Mouse (Mus musculus) limb, embryonic 12.5 days (tissue): Measurements from ENCODE around the gene Tlcd2. TPM values are rescaled to one million over a fixed set of nuclear protein-coding genes. Genes with fewer than 3 reads are reported as not detected.

Experiments
- ATAC-seq: fragments of 200-750 bp; cut with Nextera tagmentation; 2 replicates; pipeline ENCODE4 v1.8.0; 2017; ENCODE audit warnings: low read depth, moderate TSS enrichment; ENCODE audit not compliant: insufficient number of reproducible peaks, insufficient read depth, low FRiP score, low TSS enrichment
- H3K27ac ChIP-seq: fragments of 300-500 bp; sonication (generic); 2 replicates; pipeline ENCODE4 v1.5.1; 2016; ENCODE audit warnings: mild to moderate bottlenecking, moderate library complexity
- H3K27me3 ChIP-seq: fragments of 300-500 bp; sonication (generic); 2 replicates; pipeline ENCODE4 v1.6.1; 2016; ENCODE audit warnings: mild to moderate bottlenecking, moderate library complexity
- H3K36me3 ChIP-seq: fragments of 300-500 bp; sonication (generic); 2 replicates; pipeline ENCODE4 v1.6.1; 2016; ENCODE audit warnings: mild to moderate bottlenecking, moderate library complexity
- H3K4me1 ChIP-seq: fragments of 300-500 bp; sonication (generic); replicated peaks from 2 replicates; pipeline ENCODE4 v1.6.1; 2016
- H3K4me2 ChIP-seq: fragments of 300-500 bp; sonication (generic); 2 replicates; pipeline ENCODE4 v1.6.1; 2016; ENCODE audit warnings: mild to moderate bottlenecking, moderate library complexity
- H3K4me3 ChIP-seq: fragments of 300-500 bp; sonication (generic); replicated peaks from 2 replicates; pipeline ENCODE4 v1.5.1; 2016; ENCODE audit warnings: mild to moderate bottlenecking
- H3K9ac ChIP-seq: fragments of 300-500 bp; sonication (generic); replicated peaks from 2 replicates; pipeline ENCODE4 v1.6.1; 2016; ENCODE audit warnings: mild to moderate bottlenecking, moderate library complexity
- H3K9me3 ChIP-seq: fragments of 300-500 bp; sonication (generic); 2 replicates; pipeline ENCODE4 v1.6.1; 2016; ENCODE audit warnings: mild to moderate bottlenecking, moderate library complexity
- WGBS: fragments of 180-500 bp; shearing (Covaris S2); methylation state at CpG from one replicate; pipeline ENCODE4 v1.1.7; 2016; 5-methylcytosine and 5-hydroxymethylcytosine counted together
- polyA plus RNA-seq: library from polyadenylated mRNA; unstranded; fragments of >200 nt; fragmentation: Nextera tagmentation; extraction: Ambion mirVana; gene quantifications from 2 replicates; pipeline ENCODE4 v1.2.1, GENCODE M21; 2016

Tlcd2 gene
- polyA plus RNA-seq, 1 experiment from 2014 or later: 17.5 TPM

DNA sequence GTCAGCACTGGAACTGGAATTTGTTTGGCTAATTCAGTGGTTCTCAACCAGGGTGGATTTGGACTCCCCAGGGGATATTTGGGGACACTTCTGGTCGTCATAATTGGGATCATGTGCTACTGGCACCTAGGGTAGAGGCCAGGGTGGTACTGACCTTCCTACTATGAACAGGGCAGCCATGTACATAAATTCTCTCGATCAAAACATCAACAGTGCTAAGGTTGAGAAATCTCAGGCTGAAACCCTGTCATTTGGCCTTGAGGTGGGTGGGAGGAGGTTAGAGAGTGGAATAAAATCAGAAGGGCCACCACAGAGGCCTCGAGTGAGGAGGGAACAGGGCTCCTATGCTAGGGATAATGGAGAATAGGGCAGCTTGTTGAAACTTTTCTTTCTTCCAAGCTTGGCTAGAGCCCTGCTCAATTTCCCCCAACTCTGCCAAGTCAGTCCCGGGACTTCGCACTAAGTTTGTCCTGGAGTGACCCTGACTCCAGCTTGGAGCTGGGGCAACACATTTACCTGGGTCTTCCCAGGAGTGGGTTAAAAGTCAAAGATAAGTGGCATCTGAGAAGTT is 2.3 kb upstream of the Tlcd2 start:
- H3K27me3 ChIP-seq: no peaks in the 10 kb centered on the region
- H3K36me3 ChIP-seq: no peaks in the 10 kb centered on the region
- no peak overlapping the region for H3K4me3 ChIP-seq
- peaks cover 47% of the 10 kb centered on the region for H3K4me1 ChIP-seq
- peak overlapping the region; percentile 93; the same call in 1 of the 2 replicates for H3K27ac ChIP-seq
- ATAC-seq: no peak
- no peaks in the 10 kb centered on the region for H3K9me3 ChIP-seq
- peak overlapping the region; percentile 96; the same call in 1 of the 2 replicates for H3K4me2 ChIP-seq
- no peak overlapping the region for H3K9ac ChIP-seq
- 80% methylated on average over 5 of the region's 5 CpGs for WGBS

DNA sequence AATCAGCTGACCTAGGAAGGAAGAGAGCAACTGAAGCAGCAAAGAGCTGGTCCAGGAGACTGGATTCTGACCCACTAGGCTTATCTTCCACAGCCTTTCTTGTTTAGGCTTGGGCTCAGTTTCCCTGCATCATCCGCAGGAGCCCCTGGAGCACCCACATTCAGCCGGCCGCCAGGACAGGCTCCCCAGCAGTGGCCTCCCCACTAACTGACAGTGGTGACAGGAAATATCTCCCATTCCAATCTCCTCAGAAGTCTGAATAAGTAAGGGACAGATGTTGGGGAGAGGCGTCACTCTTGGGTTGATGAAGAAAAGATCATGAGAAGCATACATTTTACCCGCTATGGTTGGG is 1.8 kb upstream of the Tlcd2 start:
- H3K4me1 ChIP-seq: peaks cover 44% of the 10 kb centered on the region
- no peaks in the 10 kb centered on the region for H3K27me3 ChIP-seq
- no peaks in the 10 kb centered on the region for H3K36me3 ChIP-seq
- no peaks in the 10 kb centered on the region for H3K9me3 ChIP-seq
- peak overlapping the region; percentile 96 for H3K4me2 ChIP-seq
- 33% methylated on average over 5 of the region's 5 CpGs for WGBS
- peak overlapping the region; percentile 93 for H3K27ac ChIP-seq
- H3K9ac ChIP-seq: no peak overlapping the region
- H3K4me3 ChIP-seq: peak overlapping the region; percentile 69
- ATAC-seq: no peak

DNA sequence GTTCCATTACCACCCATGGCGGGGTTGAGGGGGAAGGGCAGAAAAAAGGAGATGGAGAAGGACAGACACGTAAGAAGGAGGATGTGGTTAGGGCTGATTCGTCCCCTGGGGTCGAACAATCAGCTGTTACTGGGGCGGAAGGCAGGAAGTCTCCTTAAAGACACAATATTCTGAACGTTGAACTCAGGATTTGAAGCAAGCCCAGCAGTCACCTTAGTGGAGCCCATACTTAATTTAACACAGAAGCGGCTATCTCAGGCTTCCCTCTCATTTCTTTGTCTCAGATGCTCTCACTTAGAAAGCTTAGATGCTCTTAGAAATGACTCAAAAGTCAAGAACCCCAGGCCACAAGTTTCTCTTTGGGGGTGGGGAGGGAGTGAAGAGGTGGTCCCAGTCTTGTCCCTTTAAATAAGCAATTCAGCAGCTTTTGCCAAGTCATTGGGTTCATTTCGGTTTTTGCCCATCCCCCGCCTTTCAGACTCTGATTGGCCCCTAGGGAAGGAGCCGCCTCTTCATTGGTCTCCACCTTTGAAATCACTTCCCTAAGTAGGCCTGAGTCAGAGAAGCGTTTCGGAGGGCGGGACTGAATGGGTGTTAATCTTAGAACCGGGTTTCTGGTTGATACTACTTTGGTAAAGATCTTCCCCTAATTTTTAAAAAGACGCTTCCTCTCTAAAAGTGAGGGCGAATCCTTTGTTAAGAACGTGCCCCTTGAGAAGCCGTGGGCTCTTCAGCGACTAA is 1.2 kb upstream of the Tlcd2 start:
- H3K9me3 ChIP-seq: no peaks in the 10 kb centered on the region
- peak overlapping the region; percentile 93 for H3K27ac ChIP-seq
- 4% methylated on average over 19 of the region's 19 CpGs for WGBS
- peak overlapping the region; percentile 96 for H3K4me2 ChIP-seq
- H3K4me1 ChIP-seq: peaks cover 39% of the 10 kb centered on the region
- H3K27me3 ChIP-seq: no peaks in the 10 kb centered on the region
- H3K4me3 ChIP-seq: peak overlapping the region; percentile 69
- ATAC-seq: no peak
- H3K36me3 ChIP-seq: peaks cover 3% of the 10 kb centered on the region; the same call in 1 of the 2 replicates
- H3K9ac ChIP-seq: peak overlapping the region; percentile 50

DNA sequence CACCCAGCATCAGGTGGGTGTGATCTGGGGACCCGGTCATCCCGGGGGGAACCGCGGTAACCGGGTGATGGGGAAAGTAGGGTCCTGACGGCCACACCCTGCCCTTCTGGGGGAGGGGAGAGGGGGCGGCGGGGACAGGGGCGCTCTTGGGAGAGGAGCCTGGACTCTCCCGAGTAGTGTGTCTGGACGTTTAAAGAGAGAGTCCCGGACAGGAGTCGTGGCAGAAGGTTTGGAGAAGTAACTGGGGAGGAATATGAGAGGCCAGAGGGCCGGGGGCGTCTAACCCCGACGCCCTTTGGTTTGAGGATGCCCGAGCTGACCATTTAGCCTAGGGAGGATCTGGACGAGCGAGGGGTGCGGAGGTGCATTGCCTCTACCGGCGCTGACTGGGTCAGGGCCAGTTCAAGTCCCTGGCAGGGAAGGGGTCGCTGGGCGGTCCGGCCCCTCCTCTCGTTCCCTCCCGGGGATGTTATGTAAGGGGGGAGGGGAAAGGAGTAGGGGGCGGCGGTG is 283 bp downstream of the Tlcd2 start:
- Histone ChIP-seq H3K27ac (peak overlapping the region; percentile 64; the same call in 1 of the 2 replicates), H3K27me3 (no peaks in the 10 kb centered on the region), H3K9me3 (no peaks in the 10 kb centered on the region), H3K9ac (peak overlapping the region; percentile 65), H3K36me3 (peaks cover 7% of the 10 kb centered on the region; the same call in 1 of the 2 replicates), H3K4me3 (peak overlapping the region; percentile 69), H3K4me2 (peak overlapping the region; percentile 96), H3K4me1 (peaks cover 37% of the 10 kb centered on the region)
- WGBS: under 1% methylated on average over 30 of the region's 30 CpGs
- peak; percentile 14 for ATAC-seq

DNA sequence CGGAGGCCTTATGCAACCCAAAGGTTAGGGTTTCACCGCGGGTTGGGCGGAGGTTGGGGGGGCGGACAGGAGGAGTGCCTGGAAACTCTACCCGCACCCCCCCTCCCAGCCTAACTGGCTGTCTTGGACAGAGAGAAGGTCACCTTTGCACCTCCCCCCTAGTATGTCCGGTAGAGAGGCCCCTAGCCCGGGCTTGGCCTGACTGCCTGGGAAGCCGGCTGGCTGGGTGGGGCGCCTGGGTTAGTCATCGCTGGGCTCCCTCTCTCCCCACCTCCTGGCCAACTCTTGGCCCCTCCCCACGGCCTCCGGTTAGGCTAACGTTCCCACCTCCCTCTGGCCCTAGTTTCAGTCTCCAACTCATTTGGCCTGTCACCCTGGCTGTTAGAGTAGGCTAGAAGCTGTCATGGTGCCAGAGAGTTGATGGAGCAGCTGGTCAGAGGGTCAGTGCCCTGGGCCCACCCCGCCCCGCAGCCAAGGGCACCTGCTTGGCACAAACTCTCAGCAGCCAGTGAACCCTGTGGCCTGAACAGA is 803 bp downstream of the Tlcd2 start:
- H3K4me1 ChIP-seq: peaks cover 37% of the 10 kb centered on the region
- H3K36me3 ChIP-seq: peaks cover 7% of the 10 kb centered on the region; the same call in 1 of the 2 replicates
- peak overlapping the region; percentile 65 for H3K9ac ChIP-seq
- no peaks in the 10 kb centered on the region for H3K27me3 ChIP-seq
- 4% methylated on average over 15 of the region's 16 CpGs for WGBS
- ATAC-seq: no peak
- H3K27ac ChIP-seq: peak overlapping the region; percentile 64
- peak overlapping the region; percentile 69 for H3K4me3 ChIP-seq
- H3K4me2 ChIP-seq: peak overlapping the region; percentile 96
- H3K9me3 ChIP-seq: no peaks in the 10 kb centered on the region

DNA sequence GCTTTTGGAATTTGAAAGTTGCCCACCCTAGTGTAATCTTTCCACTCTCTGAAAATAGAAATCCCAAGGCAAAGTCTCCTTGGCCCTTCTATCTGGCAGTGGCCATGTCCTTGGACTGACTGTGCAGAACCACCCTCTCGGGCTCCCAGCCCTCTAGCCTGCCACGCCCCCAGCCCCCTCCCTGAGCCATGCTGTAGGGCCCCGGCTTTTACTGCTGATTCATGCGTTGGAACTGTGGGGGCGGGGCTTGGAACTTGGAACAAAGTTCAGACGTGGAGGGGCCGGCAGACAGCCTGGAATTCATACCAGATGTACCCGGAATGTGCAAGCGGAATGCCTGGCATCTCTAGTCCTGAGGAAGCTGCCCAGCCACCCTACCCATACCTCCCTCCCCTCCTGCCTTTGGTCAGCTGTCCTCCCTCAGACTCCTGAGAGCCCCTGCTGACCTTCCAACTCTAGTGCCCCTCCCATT is 1.4 kb downstream of the Tlcd2 start:
- H3K27ac ChIP-seq: peak overlapping the region; percentile 66
- 0% methylated on average over 9 of the region's 9 CpGs for WGBS
- peaks cover 7% of the 10 kb centered on the region; the same call in 1 of the 2 replicates for H3K36me3 ChIP-seq
- peak overlapping the region; percentile 69 for H3K4me3 ChIP-seq
- H3K27me3 ChIP-seq: no peaks in the 10 kb centered on the region
- H3K9me3 ChIP-seq: no peaks in the 10 kb centered on the region
- H3K4me1 ChIP-seq: peaks cover 42% of the 10 kb centered on the region
- peak overlapping the region; percentile 65; the same call in 1 of the 2 replicates for H3K9ac ChIP-seq
- ATAC-seq: peak; percentile 33; the same call in 1 of the 2 replicates
- H3K4me2 ChIP-seq: peak overlapping the region; percentile 96

DNA sequence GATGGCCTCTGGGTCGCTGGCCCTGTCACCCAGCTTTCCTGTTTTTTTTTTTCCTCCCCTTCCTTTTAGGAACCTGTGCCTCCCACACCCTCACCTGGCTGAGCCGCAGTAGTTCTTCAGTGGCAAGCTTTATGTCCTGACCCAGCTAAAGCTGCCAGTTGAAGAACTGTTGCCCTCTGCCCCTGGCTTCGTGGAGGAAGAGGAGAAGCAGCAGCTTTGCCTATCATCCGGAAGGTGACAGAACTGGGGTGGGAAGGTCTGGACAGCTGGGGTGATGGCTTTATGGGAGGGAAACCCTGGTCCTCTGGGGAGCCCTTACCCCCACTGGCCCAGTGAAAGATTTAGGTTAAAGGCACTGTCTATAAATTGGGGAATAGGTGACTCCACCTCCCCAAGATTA is 2.1 kb downstream of the Tlcd2 start:
- Histone ChIP-seq H3K27ac (peak overlapping the region; percentile 66), H3K4me2 (peak overlapping the region; percentile 96), H3K9ac (no peak overlapping the region), H3K4me3 (no peak overlapping the region), H3K27me3 (no peaks in the 10 kb centered on the region), H3K4me1 (peaks cover 48% of the 10 kb centered on the region), H3K9me3 (no peaks in the 10 kb centered on the region), H3K36me3 (peaks cover 7% of the 10 kb centered on the region; the same call in 1 of the 2 replicates)
- 48% methylated on average over 4 of the region's 4 CpGs for WGBS
- ATAC-seq: no peak

DNA sequence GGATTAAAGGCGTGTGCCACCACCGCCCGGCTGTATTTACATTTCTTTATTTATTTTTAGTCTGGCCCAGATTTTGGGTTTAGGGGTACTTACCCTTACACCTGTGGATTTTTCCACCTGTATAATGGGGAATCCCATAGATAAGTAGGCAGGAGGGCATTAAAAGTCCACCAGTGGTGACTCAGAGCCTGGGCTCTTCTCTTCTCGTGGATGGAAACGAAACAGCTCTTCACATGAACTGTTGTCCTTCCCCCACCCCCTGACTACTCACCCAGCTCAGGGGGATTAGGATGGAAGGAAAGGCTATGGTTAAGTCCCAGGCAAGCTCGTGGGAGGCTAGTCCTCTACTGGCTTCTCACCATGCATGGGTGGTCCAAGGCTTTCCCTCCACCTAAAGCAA is 2.9 kb downstream of the Tlcd2 start:
- no peak for ATAC-seq
- Histone ChIP-seq H3K4me3 (no peak overlapping the region), H3K27me3 (no peaks in the 10 kb centered on the region), H3K9ac (no peak overlapping the region), H3K27ac (no peak overlapping the region), H3K9me3 (no peaks in the 10 kb centered on the region), H3K4me1 (peaks cover 46% of the 10 kb centered on the region), H3K36me3 (peaks cover 7% of the 10 kb centered on the region; the same call in 1 of the 2 replicates), H3K4me2 (no peak overlapping the region)
- 87% methylated on average over 6 of the region's 6 CpGs for whole genome bisulfite sequencing

DNA sequence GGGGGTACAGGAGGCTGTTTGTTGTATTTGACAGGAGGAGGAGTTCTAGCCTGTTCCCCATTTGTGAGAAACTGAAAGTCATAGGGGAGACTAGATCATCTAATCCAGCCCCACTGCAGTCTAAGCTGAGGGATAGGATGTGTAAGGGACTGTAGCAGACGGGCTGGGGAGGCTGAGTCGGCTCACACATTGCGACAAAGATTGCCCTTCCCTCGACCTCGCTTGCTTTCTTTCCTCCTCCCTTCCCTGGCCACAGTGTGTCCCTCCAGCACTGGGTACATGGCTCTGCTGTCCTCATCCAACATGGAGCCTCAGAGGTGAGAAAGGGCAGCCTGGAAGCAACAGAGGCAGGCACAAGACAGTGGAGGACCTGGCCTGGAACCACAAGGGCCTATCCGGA is 3.5 kb downstream of the Tlcd2 start:
- no peaks in the 10 kb centered on the region for H3K9me3 ChIP-seq
- no peaks in the 10 kb centered on the region for H3K27me3 ChIP-seq
- H3K27ac ChIP-seq: no peak overlapping the region
- no peak overlapping the region; the same call in 1 of the 2 replicates for H3K9ac ChIP-seq
- peaks cover 40% of the 10 kb centered on the region for H3K4me1 ChIP-seq
- no peak overlapping the region for H3K4me3 ChIP-seq
- no peak for ATAC-seq
- 88% methylated on average over 6 of the region's 6 CpGs for WGBS
- H3K36me3 ChIP-seq: peaks cover 7% of the 10 kb centered on the region; the same call in 1 of the 2 replicates
- no peak overlapping the region for H3K4me2 ChIP-seq

DNA sequence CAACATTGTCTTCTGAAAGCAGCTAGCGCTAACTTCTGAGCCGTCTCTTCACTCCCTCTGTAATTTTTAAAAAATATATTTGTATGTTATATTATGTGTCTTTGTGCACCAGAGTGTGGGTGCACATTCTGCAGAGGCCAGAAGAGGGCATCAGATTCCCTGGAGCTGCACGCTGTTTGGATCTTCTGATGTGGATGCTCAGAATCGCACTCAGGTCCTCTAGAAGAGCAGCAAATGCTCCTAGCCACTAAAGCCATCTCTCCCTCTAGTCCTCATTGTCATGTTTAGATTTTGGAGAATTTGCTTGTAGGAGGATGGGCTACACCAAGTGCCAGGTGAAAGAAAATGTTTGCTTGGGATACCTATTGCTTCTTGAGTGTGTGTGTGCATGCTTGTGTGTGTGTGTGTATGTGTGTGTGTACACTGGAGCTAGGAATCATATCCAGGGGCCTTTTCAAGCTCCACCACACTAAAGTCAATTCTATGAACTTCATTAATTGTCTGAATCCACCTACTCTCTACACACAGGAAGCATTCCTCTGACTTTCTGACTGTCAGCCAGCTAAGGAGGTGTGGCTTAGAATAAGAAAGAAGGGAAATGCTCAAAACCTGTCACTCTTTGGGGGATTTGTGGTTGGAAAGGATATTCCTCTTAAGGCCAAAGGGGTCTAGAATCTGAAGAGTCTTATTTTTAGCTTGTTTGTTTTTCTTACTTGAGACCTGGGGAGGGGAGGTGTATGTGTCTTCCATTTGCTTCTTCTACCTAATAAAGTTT is 5.4 kb downstream of the Tlcd2 start:
- Histone ChIP-seq H3K4me2 (no peak overlapping the region), H3K9me3 (no peaks in the 10 kb centered on the region), H3K27ac (no peak overlapping the region), H3K36me3 (peaks cover 7% of the 10 kb centered on the region; the same call in 1 of the 2 replicates), H3K4me1 (peaks cover 31% of the 10 kb centered on the region), H3K9ac (no peak overlapping the region), H3K4me3 (no peak overlapping the region), H3K27me3 (no peaks in the 10 kb centered on the region)
- 96% methylated on average over 4 of the region's 4 CpGs for WGBS
- ATAC-seq: no peak
